Mouse (Mus musculus): Measurements from ENCODE around the gene Socs5. TPM values are rescaled to one million over a fixed set of nuclear protein-coding genes. Genes with fewer than 3 reads are reported as not detected.
A peak's percentile ranks its signal among the peaks of the same experiment; 100 is the strongest.

Gene Socs5
- polyA plus RNA-seq, 1 experiment from 2014 or later = 8.7 TPM

DNA sequence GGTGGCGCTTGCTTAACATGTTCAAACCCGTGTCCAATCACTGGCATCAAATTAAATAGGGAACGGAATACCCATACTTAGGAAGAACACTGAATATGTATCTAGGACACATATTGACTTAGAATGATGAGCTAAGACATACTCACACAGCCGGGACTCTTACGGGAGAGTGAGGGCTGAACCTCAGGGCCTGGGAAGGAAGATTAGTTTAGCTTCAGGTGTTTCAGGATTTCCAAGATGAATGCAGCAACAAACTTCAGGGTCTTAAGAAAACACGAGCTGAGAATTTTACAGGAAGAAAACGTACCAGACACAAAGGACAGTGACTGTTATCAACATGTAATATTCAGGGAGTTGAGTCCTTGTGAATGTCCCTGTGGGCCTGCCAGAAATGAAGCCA, 26.8 kb upstream of the Socs5 start:
- Histone ChIP-seq H3K36me3 (ENCODE audit: control insufficient read depth, insufficient read depth, low read length) (no peaks in the 10 kb centered on the region), H3K4me3 (replicated peaks; ENCODE audit: low read length) (no peak overlapping the region), H3K4me2 (ENCODE audit: low read depth, low read length) (no peak overlapping the region), H3K4me1 (ENCODE audit: control insufficient read depth, insufficient read depth, low read length) (no peaks in the 10 kb centered on the region), H3K9ac (ENCODE audit: low read length) (no peak overlapping the region), H3K27ac (ENCODE audit: low read length) (no peak overlapping the region), H3K9me3 (replicated peaks; ENCODE audit: control insufficient read depth, low read length) (no peaks in the 10 kb centered on the region), H3K27me3 (ENCODE audit: control insufficient read depth, insufficient read depth, low read length) (no peaks in the 10 kb centered on the region)
- no peak for ATAC-seq (ENCODE audit: insufficient read depth, low FRiP score)
- WGBS = 85% methylated on average over 7 of the region's 7 CpGs

DNA sequence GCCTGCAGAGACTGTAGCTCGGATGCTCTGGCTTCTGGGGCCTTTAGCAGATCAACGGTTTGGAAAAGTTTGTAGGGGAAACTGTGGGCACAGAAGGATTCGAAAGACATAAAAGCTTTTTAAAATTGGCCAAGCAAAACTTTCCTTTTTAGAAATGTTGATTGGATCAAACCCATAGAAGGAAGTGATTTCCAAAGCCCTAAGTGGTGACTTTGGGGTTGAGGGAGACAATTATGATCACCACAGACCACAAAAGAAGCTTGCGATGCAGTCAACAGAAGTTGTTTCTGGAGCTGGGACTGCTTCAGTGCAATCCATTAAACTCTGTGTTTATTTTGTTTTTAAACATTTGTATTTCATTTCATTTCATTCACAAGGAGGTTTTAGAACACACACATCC, 24.9 kb upstream of the Socs5 start:
- H3K4me2 ChIP-seq (ENCODE audit: low read depth, low read length) = no peak overlapping the region
- ATAC-seq (ENCODE audit: insufficient read depth, low FRiP score) = no peak
- H3K4me3 ChIP-seq (replicated peaks; ENCODE audit: low read length) = no peak overlapping the region
- H3K36me3 ChIP-seq (ENCODE audit: control insufficient read depth, insufficient read depth, low read length) = no peaks in the 10 kb centered on the region
- no peaks in the 10 kb centered on the region for H3K27me3 ChIP-seq (ENCODE audit: control insufficient read depth, insufficient read depth, low read length)
- 80% methylated on average over 4 of the region's 4 CpGs for WGBS
- no peaks in the 10 kb centered on the region for H3K4me1 ChIP-seq (ENCODE audit: control insufficient read depth, insufficient read depth, low read length)
- H3K9me3 ChIP-seq (replicated peaks; ENCODE audit: control insufficient read depth, low read length) = no peaks in the 10 kb centered on the region
- H3K27ac ChIP-seq (ENCODE audit: low read length) = no peak overlapping the region
- no peak overlapping the region for H3K9ac ChIP-seq (ENCODE audit: low read length)

DNA sequence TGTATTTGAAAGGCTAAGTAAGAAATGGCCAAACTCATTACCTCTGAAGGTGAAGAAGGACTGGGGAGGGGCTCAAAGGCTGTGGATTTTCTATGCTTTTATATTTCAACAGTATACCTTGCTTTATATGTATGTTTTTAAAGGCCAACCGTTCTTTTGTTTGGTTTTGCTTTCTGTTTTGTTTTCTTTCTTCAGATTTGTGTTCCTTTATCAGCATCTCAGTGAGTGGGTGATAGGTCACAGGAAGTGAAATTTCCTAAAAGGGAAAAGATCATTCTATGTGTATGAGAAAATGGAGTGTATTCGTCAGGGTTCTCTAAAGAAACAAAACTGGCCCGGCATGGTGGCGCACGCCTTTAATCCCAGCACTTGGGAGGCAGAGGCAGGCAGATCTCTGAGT, 23.8 kb upstream of the Socs5 start:
- no peaks in the 10 kb centered on the region for H3K27me3 ChIP-seq (ENCODE audit: control insufficient read depth, insufficient read depth, low read length)
- WGBS = 88% methylated on average over 5 of the region's 5 CpGs
- no peaks in the 10 kb centered on the region for H3K9me3 ChIP-seq (replicated peaks; ENCODE audit: control insufficient read depth, low read length)
- H3K9ac ChIP-seq (ENCODE audit: low read length) = no peak overlapping the region
- H3K4me3 ChIP-seq (replicated peaks; ENCODE audit: low read length) = no peak overlapping the region
- no peak overlapping the region for H3K4me2 ChIP-seq (ENCODE audit: low read depth, low read length)
- no peaks in the 10 kb centered on the region for H3K36me3 ChIP-seq (ENCODE audit: control insufficient read depth, insufficient read depth, low read length)
- no peak overlapping the region for H3K27ac ChIP-seq (ENCODE audit: low read length)
- no peak for ATAC-seq (ENCODE audit: insufficient read depth, low FRiP score)
- H3K4me1 ChIP-seq (ENCODE audit: control insufficient read depth, insufficient read depth, low read length) = no peaks in the 10 kb centered on the region

DNA sequence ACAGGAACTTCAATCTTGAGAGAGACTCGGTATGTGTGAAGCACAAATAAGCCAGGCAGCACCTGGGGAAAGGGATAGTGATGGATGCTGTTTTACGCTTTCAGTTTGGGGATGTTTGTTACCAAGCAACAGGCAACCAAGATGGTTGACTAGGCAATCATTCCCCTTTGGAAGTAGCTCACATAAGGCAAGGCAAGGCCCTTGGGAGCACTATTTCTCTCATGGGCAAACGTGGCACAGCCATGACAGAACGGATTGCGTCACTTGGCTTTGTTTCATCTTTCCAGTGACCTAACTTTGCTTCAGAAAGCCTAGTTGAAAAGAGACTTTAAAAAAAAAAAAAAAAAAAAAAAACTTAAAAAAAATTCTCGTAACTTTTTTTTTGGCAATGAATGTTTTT, 21.8 kb upstream of the Socs5 start:
- H3K9ac ChIP-seq (ENCODE audit: low read length) = no peak overlapping the region
- no peak overlapping the region for H3K4me2 ChIP-seq (ENCODE audit: low read depth, low read length)
- no peak overlapping the region for H3K27ac ChIP-seq (ENCODE audit: low read length)
- H3K4me3 ChIP-seq (replicated peaks; ENCODE audit: low read length) = no peak overlapping the region
- H3K9me3 ChIP-seq (replicated peaks; ENCODE audit: control insufficient read depth, low read length) = no peaks in the 10 kb centered on the region
- 80% methylated on average over 6 of the region's 6 CpGs for WGBS
- H3K27me3 ChIP-seq (ENCODE audit: control insufficient read depth, insufficient read depth, low read length) = no peaks in the 10 kb centered on the region
- ATAC-seq (ENCODE audit: insufficient read depth, low FRiP score) = no peak
- no peaks in the 10 kb centered on the region for H3K36me3 ChIP-seq (ENCODE audit: control insufficient read depth, insufficient read depth, low read length)
- no peaks in the 10 kb centered on the region for H3K4me1 ChIP-seq (ENCODE audit: control insufficient read depth, insufficient read depth, low read length)

DNA sequence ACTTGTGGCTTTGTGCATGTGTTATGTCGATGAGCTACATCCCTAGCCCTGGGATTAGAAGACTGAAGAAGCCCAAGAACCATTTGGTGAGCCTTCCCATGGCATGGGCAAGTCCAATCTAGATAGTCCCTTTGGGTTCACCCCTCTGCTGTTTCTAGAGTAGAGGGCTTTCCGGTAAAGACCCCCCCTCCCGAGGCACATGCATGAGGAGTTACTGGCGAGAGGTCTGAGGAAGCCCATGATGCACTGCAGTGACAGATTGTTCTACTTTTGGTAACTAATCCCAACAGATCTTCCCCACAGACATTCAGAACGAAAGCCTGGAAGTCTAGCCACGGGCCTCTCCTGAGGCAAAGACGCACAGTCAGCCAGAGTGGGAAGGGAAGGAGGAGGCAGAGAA, 18.2 kb upstream of the Socs5 start:
- 87% methylated on average over 7 of the region's 7 CpGs for WGBS
- no peak for ATAC-seq (ENCODE audit: insufficient read depth, low FRiP score)

DNA sequence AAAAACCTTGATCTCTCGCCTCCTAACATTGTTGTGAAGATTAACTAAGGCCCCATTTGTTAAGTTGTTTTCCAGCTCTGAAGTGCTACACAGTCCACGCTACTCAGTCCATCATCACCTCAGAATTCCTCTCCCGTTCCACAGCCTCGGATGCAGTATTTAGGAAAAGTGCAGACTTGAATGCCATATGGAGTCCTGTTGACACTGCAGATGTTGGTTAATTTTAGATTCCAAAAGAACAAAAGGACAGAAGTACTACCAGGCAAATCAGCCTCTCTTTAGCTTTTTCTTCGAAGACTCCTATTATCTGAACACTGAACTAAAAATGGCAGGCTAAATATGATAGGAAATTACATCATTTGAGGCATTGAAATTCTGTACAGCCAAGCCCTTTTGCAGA, 14.4 kb upstream of the Socs5 start:
- no peaks in the 10 kb centered on the region for H3K36me3 ChIP-seq (ENCODE audit: control insufficient read depth, insufficient read depth, low read length)
- WGBS = 69% methylated on average over 5 of the region's 5 CpGs
- no peak overlapping the region for H3K9ac ChIP-seq (ENCODE audit: low read length)
- H3K27me3 ChIP-seq (ENCODE audit: control insufficient read depth, insufficient read depth, low read length) = no peaks in the 10 kb centered on the region
- no peaks in the 10 kb centered on the region for H3K9me3 ChIP-seq (replicated peaks; ENCODE audit: control insufficient read depth, low read length)
- no peaks in the 10 kb centered on the region for H3K4me1 ChIP-seq (ENCODE audit: control insufficient read depth, insufficient read depth, low read length)
- no peak for ATAC-seq (ENCODE audit: insufficient read depth, low FRiP score)
- H3K4me3 ChIP-seq (replicated peaks; ENCODE audit: low read length) = no peak overlapping the region
- no peak overlapping the region for H3K4me2 ChIP-seq (ENCODE audit: low read depth, low read length)
- H3K27ac ChIP-seq (ENCODE audit: low read length) = no peak overlapping the region

More for the DNA sequence above, 18.2 kb upstream of the Socs5 start:
- Histone ChIP-seq H3K27ac (ENCODE audit: low read length) (no peak overlapping the region), H3K27me3 (ENCODE audit: control insufficient read depth, insufficient read depth, low read length) (no peaks in the 10 kb centered on the region), H3K4me1 (ENCODE audit: control insufficient read depth, insufficient read depth, low read length) (no peaks in the 10 kb centered on the region), H3K4me3 (replicated peaks; ENCODE audit: low read length) (no peak overlapping the region), H3K36me3 (ENCODE audit: control insufficient read depth, insufficient read depth, low read length) (no peaks in the 10 kb centered on the region), H3K4me2 (ENCODE audit: low read depth, low read length) (no peak overlapping the region), H3K9me3 (replicated peaks; ENCODE audit: control insufficient read depth, low read length) (no peaks in the 10 kb centered on the region), H3K9ac (ENCODE audit: low read length) (no peak overlapping the region)

DNA sequence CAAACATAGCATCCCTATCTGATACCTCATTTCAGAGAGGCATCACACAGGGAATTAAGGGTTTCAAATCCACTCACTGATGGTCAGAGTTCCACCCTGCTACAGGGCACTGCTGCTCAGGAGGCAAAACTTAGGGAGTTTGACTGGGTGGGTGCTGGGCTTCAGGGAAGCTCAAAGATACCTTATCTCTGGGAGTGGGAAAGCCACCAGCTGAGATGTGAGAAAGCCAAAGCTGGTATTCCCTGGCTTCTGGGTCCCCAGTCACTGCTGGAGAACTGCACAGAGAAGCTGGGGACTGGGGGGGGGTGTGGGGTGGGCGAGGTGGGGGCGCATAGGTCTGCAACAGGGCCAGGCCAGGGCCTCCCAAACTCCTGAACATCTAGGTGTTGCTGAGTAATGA, 10.5 kb upstream of the Socs5 start:
- H3K4me2 ChIP-seq (ENCODE audit: low read depth, low read length) = no peak overlapping the region
- no peaks in the 10 kb centered on the region for H3K9me3 ChIP-seq (replicated peaks; ENCODE audit: control insufficient read depth, low read length)
- ATAC-seq (ENCODE audit: insufficient read depth, low FRiP score) = peak; percentile 50
- WGBS = 68% methylated on average over 2 of the region's 2 CpGs
- H3K9ac ChIP-seq (ENCODE audit: low read length) = no peak overlapping the region
- H3K4me3 ChIP-seq (replicated peaks; ENCODE audit: low read length) = no peak overlapping the region
- H3K27me3 ChIP-seq (ENCODE audit: control insufficient read depth, insufficient read depth, low read length) = no peaks in the 10 kb centered on the region; the same call in 1 of the 2 replicates
- no peaks in the 10 kb centered on the region for H3K36me3 ChIP-seq (ENCODE audit: control insufficient read depth, insufficient read depth, low read length)
- no peaks in the 10 kb centered on the region for H3K4me1 ChIP-seq (ENCODE audit: control insufficient read depth, insufficient read depth, low read length)
- no peak overlapping the region for H3K27ac ChIP-seq (ENCODE audit: low read length)

DNA sequence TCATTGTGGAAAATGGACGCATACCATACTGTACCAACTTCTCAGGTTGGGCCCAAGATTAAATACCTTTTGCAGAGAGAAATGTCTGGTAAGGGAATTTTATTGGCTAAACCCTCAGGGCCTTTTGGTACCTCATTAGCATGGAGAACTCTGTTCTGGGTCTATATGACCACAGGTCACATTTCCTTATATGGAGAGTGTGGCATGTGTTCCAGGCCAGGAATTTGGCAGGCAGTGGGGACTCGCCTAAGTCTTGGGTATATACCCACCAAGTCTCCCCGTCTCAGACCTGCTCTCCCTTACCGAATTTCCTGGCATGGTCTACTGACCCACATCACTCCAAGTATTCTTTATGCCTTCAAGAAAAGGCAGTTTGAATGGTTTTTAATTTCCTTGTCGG, 9.9 kb upstream of the Socs5 start:
- Histone ChIP-seq H3K27ac (ENCODE audit: low read length) (no peak overlapping the region), H3K4me3 (replicated peaks; ENCODE audit: low read length) (no peak overlapping the region), H3K4me1 (ENCODE audit: control insufficient read depth, insufficient read depth, low read length) (no peaks in the 10 kb centered on the region), H3K27me3 (ENCODE audit: control insufficient read depth, insufficient read depth, low read length) (no peaks in the 10 kb centered on the region; the same call in 1 of the 2 replicates), H3K9ac (ENCODE audit: low read length) (no peak overlapping the region), H3K4me2 (ENCODE audit: low read depth, low read length) (no peak overlapping the region), H3K9me3 (replicated peaks; ENCODE audit: control insufficient read depth, low read length) (no peaks in the 10 kb centered on the region), H3K36me3 (ENCODE audit: control insufficient read depth, insufficient read depth, low read length) (no peaks in the 10 kb centered on the region)
- WGBS = 84% methylated on average over 5 of the region's 5 CpGs
- ATAC-seq (ENCODE audit: insufficient read depth, low FRiP score) = no peak

DNA sequence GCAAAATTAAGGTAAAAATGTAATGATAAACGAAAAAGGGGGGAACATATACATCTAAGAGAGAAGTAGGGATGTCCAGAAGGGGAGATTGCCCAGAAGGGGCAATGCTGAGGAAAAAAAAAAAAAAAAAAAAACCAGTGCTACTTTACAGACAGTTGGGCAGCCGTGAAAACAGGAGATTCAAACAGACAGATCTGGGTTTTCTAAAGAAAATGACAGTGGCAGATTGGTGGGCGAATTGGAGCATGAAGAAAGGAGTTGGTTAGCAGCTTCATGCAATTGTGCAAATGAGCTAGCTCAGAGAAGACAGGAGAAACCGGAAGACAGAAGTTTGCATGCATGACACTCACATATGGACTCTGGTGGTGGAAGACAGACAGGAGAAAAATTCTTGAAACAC, 6.5 kb upstream of the Socs5 start:
- 69% methylated on average over 4 of the region's 4 CpGs for WGBS
- H3K4me3 ChIP-seq (replicated peaks; ENCODE audit: low read length) = no peak overlapping the region
- no peaks in the 10 kb centered on the region for H3K36me3 ChIP-seq (ENCODE audit: control insufficient read depth, insufficient read depth, low read length)
- H3K4me1 ChIP-seq (ENCODE audit: control insufficient read depth, insufficient read depth, low read length) = no peaks in the 10 kb centered on the region
- H3K4me2 ChIP-seq (ENCODE audit: low read depth, low read length) = no peak overlapping the region
- H3K27me3 ChIP-seq (ENCODE audit: control insufficient read depth, insufficient read depth, low read length) = no peaks in the 10 kb centered on the region; the same call in 1 of the 2 replicates
- H3K27ac ChIP-seq (ENCODE audit: low read length) = no peak overlapping the region
- no peaks in the 10 kb centered on the region for H3K9me3 ChIP-seq (replicated peaks; ENCODE audit: control insufficient read depth, low read length)
- ATAC-seq (ENCODE audit: insufficient read depth, low FRiP score) = no peak
- H3K9ac ChIP-seq (ENCODE audit: low read length) = no peak overlapping the region

DNA sequence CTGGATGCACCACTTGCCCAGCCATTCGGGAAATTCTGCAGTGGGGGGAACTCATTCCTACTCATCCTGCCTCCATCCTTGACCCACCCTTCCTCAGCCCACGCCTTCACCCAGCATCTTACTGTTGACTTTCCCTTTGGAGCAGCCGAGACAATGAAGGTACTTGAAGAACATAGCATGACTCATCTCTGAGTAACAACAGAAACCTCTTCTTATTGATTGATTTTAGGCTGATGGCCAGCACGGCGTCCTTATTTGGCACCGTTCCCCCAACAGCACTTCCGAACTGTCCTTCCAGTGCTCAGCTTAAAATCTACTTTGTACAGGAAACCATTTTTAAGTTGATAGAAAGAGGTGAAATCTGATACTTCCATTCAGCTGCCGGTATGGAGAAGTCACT, 4.8 kb upstream of the Socs5 start:
- no peak overlapping the region for H3K9ac ChIP-seq (ENCODE audit: low read length)
- H3K27ac ChIP-seq (ENCODE audit: low read length) = no peak overlapping the region
- WGBS = 15% methylated on average over 8 of the region's 8 CpGs
- no peaks in the 10 kb centered on the region for H3K9me3 ChIP-seq (replicated peaks; ENCODE audit: control insufficient read depth, low read length)
- H3K4me2 ChIP-seq (ENCODE audit: low read depth, low read length) = no peak overlapping the region
- no peaks in the 10 kb centered on the region for H3K36me3 ChIP-seq (ENCODE audit: control insufficient read depth, insufficient read depth, low read length)
- no peak overlapping the region for H3K4me3 ChIP-seq (replicated peaks; ENCODE audit: low read length)
- no peak for ATAC-seq (ENCODE audit: insufficient read depth, low FRiP score)
- H3K4me1 ChIP-seq (ENCODE audit: control insufficient read depth, insufficient read depth, low read length) = peaks cover 5% of the 10 kb centered on the region; the same call in 1 of the 2 replicates
- no peaks in the 10 kb centered on the region; the same call in 1 of the 2 replicates for H3K27me3 ChIP-seq (ENCODE audit: control insufficient read depth, insufficient read depth, low read length)

Data from stomach, embryonic 16.5 days (tissue).